Mouse (Mus musculus) MN1 (cell line): ENCODE data around the gene Usp15.

Experiments used
- DNase-seq: peaks from one replicate; pipeline ENCODE4 v3.0.0-alpha.2; 2016; ENCODE audit warnings: low spot score

Usp15 gene

DNA sequence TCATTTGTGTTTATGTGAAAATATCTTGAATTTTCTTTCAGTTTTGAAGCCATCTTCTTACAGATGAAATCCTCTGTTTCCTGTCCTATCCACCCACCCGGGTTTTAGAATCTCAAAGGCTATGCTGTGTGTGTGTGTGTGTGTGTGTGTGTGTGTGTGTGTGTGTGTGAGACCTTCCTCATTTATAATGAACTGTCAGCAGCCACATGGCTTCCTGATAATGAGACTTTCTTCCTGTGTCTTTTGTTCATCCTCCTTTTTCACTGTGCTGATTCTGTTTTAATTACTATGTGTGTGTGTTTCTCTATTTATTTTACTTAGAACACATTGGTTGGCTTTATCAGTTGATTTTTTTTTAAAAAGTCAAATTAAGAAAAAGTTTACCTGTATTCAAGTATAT is 95.5 kb downstream of the Usp15 start:
- no peak for DNase-seq

DNA sequence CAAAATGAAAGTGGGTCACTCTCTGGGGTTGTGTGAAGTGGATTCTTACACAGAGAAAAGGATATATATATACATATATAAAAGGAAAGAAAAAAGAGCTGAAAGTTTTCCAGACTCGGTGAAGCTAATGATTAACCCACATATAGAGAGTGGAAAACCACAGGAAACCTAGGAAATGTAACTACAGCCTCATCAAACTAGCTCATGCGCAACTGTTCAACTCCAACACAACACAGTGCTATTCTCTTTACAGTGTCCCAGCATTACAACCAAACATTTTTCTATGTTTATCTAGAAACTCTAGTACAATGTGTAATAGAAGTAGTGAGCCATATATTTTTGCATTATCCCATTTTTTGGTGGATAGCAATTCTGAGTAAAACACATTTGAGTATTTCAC is 96.2 kb downstream of the Usp15 start:
- DNase-seq: no peak

- no peak for DNase-seq
Observed at GRCm38 (mm10) chr10:123094504-123094903, 102.3 kb downstream of the Usp15 start.

DNA sequence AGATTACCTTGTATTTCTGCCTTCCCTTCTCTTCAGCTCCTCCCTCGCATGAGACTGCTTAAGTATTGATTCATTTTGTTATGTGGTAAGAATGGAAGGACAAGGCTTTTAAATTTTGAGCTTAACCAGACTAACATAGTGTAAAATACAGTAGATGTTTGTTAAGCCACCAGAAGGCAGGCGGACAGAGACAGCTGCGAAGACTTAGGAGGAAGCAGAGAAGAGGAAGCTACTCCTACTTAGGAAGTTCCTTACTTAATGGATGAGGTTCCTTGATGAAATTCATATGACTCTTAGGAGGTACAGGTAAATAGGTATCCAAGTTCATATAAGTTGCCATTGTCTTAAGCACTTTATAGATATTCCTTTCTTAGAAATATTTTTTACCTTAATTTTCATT is 104.2 kb downstream of the Usp15 start:
- DNase-seq: no peak

- peak; percentile 82 for DNase-seq
Observed at GRCm38 (mm10) chr10:123091737-123092136, 105.1 kb downstream of the Usp15 start.

DNA sequence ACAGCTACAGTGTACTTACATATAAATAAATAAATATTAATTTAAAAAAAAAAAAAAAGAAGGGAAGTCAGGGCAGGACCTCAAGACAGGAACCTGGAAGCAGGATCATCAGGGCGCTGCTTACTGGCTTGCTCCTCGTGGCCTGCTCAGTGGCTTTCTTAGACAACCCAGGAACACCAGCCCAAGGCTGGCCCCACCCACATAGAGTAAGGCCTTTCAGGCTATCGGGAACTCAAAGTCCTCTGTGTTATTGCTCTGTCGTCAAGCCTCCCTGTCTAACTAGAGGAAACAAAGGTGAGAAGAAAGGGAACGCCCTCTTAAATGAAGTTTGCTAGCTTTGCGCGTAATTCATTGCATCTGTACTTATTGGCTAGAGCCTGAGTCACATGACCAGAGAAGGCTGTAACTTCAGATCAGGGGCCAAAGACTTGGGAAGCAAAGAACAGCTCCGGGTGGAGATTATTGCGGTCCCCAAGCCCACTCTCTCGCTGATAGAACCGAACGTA is 107.3 kb downstream of the Usp15 start:
- no peak for DNase-seq

DNA sequence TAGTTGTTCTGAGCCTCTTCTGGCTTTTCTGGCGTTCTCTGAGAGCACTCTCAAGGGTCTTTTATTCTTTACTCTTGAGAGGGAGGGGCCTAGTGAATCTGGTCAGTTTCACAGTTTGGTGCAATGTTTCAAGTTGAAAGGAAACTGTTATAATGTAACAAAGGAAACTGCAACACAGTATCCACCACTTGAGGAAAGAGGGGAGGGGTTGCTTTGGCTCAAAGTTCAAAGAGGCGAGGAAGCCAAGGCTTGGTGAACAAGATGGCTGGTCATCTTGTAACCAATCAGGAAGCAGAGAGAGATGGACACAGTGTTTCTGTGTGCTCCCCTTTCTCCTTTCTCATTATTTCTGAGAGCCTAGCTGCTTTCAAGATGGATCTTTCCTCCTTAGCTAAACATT is 109.9 kb downstream of the Usp15 start:
- DNase-seq: no peak

- DNase-seq: no peak
Observed at GRCm38 (mm10) chr10:123084900-123085641, 111.7 kb downstream of the Usp15 start.

- DNase-seq: no peak
Observed at GRCm38 (mm10) chr10:123084307-123084706, 112.5 kb downstream of the Usp15 start.

DNA sequence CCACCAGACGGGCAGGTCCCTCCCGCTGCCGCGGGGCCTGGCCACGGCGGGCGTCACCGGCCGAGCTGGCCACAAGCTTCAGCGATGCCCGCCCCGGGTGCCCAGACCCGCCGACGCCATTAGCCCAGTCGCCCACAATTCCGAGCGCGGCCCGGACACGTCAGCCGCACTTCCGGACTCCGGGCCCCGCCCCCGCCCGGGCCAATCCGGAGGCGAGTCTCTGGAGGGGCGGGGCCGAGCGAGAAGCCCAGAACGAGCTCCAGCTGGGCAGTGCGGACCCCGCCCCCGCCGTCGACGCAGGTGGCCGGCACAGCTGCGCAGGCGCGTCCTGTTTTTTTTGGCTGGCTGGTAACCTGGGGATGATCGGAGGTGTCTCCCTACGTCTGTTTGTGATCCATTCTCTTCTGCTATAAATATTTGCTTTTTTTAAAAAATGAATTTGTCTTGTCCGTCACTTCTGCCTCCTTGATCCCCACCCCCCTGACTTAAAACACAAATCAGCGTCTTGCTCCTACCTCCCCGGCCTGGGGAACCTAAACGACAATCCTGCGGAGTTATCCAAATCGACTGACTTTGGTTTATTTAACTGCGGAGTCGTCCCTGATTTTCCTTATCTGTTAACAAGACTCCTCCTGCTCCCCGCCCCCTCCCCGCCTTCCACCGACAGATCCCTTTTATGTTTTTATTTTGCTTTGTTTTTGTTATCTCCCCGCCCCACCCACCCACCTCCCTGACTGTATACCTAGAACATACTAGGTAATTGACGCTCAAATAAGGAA is 120.4 kb downstream of the Usp15 start, which contains the start of gene Mon2:
Mon2 (minus strand) TSS at position 261 of the 779 bp plus-strand sequence.
- peak; percentile 100 for DNase-seq

DNA sequence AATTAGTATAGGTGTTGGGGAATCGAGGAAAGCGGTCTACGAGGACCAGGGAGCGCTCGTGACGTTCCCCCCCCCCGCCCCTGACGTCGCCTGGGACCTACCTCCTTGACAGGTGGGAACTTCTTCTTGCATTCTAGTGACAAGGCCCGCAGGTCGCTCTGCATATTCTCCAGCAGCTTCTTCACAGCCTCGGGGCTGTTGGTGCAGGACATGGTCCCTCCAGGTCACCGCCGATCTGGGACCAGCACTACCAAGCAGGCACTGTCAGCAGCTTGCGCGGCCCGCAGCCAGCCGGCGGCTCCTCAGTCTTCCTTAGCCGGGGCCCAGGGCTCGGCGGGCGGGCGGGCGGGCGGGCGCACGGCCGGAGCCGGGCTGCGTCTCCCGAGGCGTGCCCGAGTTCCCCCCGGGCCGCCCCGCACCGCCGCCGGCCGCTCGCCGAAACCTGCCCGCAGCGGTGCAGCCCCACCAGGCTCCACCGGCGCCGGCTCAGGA is 121.0 kb downstream of the Usp15 start:
- DNase-seq: no peak

- DNase-seq: no peak
Observed at GRCm38 (mm10) chr10:123071997-123072396, 124.8 kb downstream of the Usp15 start.

DNA sequence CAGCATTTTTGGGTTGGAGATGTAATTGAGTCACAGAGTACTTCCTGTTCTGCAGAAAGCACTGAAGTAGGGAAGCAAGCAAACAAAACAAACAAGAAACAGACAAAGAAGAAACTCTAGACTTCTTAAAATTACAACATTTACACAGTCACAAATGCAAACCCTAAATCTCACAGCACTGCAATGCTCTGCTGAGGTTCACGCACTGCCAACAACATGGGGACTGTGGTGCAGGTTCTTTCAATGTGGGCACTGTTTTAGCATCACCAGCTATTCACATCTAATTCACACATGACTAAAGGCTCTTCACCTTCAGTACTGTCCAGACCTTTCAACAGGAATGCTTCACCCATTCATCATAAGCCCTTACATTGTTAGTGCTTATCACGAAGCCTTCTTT is 133.8 kb downstream of the Usp15 start:
- no peak for DNase-seq

- DNase-seq: no peak
Observed at GRCm38 (mm10) chr10:123060831-123061230, 136.0 kb downstream of the Usp15 start.

- DNase-seq: no peak
Observed at GRCm38 (mm10) chr10:123057082-123057481, 139.7 kb downstream of the Usp15 start.

- DNase-seq: no peak
Observed at GRCm38 (mm10) chr10:123056463-123056862, 140.3 kb downstream of the Usp15 start.

DNA sequence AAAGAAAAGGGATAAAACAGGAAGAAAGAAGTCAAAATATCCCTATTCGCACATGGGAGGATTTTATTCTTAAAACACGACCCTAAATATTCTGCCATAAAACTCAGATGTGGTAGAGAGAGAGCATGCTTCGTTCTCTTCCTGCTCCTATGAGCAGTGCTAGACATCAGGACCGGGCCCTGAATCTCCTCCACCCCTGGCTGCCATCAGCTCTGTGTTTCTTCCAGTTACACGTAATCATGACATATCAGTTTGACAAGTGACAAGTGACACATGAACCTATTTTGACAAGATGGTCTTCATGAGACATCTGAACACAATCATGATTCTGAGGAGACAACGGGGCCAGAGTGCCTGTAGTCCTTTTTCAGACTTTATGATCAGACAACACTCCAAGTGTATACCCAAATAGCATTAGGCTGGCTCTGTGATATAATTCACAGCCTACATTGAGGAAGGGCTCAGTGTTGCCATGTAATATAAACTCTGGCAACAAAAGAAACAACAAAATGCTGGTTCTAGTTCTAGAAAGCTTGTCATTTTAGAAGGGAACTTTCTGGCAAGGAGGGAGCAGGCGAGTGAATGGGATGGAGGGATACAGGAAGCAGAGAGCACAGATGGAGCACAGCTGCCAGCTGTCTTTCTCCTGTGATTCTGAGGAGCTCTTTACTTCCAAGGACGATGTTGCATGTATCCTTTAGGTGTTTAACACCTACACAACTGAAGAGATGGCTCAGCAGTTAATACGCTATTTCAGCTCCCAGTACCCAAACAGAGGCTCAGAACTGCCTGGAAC is 141.4 kb downstream of the Usp15 start:
- no peak for DNase-seq
